In the genomic region with DNA sequence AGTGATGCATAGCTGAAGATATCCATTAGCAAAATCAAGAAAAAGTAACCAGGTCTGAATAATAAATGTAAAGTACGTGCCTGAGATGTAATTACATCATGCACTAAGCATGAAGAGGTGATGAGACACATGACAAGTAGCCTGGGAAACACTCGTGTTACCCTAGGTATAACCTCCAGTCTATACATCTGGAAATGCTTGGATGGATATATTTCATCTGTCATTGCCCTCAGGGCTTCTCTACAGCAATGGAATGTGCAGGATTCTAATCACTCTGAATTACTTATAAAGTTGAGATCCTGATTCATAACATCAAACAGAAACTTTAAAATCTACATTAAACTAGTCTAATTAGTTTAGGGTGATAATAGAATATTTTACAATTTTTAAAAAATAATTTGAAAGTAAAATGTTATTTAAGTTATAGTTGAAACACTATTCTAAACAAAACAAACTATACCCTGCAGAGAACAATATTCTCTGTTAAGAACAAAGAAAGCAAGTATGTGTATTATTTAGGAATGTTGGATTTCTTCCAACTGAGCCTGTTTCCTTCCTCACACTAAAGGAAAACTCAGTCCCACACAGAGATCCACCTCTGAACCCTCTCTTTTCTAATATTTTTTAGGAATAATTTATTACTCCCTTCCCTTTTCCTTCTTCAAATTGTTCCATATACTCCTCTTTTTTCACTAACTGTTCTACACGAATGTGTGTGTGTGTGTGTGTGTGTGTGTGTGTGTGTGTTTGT, we compare ENCODE assay signal across 21 mouse cellular contexts.
"Had no signal": no experiment of that assay in that cellular context is flagged by ENCODE, and none has a peak within 500 bp of the region (broad histone marks: within the 10 kb centered on the region; RNA-seq: fewer than 3 reads in every experiment).

No protein-coding gene starts in this region.

- ATAC-seq: liver, embryonic 12.5 days; midbrain, embryonic 13.5 days; midbrain, embryonic 16.5 days had no signal

- DNase-seq: kidney, adult 8-10 months; kidney, postnatal 14 days; kidney, postnatal 4 days; left cerebral cortex, postnatal 4 days; lung, adult 18-20 months; lung, postnatal 14 days; retina, postnatal 1 day; right cerebral cortex, postnatal 25 days; spleen, adult 18-20 months; thymus, postnatal 25 days had no signal

- H3K36me3 ChIP-seq: kidney, embryonic 15.5 days; limb, embryonic 15.5 days; liver, embryonic 12.5 days; liver, embryonic 15.5 days; midbrain, embryonic 10.5 days; midbrain, embryonic 13.5 days; neural tube, embryonic 13.5 days; stomach, embryonic 15.5 days had no signal

- H3K9ac ChIP-seq: kidney, embryonic 15.5 days; limb, embryonic 15.5 days; liver, embryonic 12.5 days; liver, embryonic 15.5 days; midbrain, embryonic 13.5 days; neural tube, embryonic 13.5 days; stomach, embryonic 15.5 days had no signal

- H3K4me1 ChIP-seq: kidney, embryonic 15.5 days; limb, embryonic 15.5 days; liver, embryonic 12.5 days; liver, embryonic 15.5 days; midbrain, embryonic 10.5 days; midbrain, embryonic 13.5 days; neural tube, embryonic 13.5 days; stomach, embryonic 15.5 days had no signal

- H3K27ac ChIP-seq: kidney, embryonic 15.5 days; limb, embryonic 15.5 days; liver, embryonic 12.5 days; liver, embryonic 15.5 days; macrophage; midbrain, embryonic 10.5 days; midbrain, embryonic 13.5 days; neural tube, embryonic 13.5 days; stomach, embryonic 15.5 days had no signal

- H3K4me3 ChIP-seq: kidney, embryonic 15.5 days; limb, embryonic 15.5 days; liver, embryonic 12.5 days; liver, embryonic 15.5 days; midbrain, embryonic 10.5 days; midbrain, embryonic 13.5 days; myocyte; neural tube, embryonic 13.5 days; stomach, embryonic 15.5 days had no signal

- H3K9me3 ChIP-seq: kidney, embryonic 15.5 days; limb, embryonic 15.5 days; liver, embryonic 12.5 days; liver, embryonic 15.5 days; midbrain, embryonic 10.5 days; midbrain, embryonic 13.5 days; neural tube, embryonic 13.5 days; stomach, embryonic 15.5 days had no signal

- H3K4me2 ChIP-seq: kidney, embryonic 15.5 days; limb, embryonic 15.5 days; liver, embryonic 12.5 days; liver, embryonic 15.5 days; midbrain, embryonic 13.5 days; neural tube, embryonic 13.5 days; stomach, embryonic 15.5 days had no signal

- H3K27me3 ChIP-seq: kidney, embryonic 15.5 days; limb, embryonic 15.5 days; liver, embryonic 12.5 days; liver, embryonic 15.5 days; midbrain, embryonic 13.5 days; neural tube, embryonic 13.5 days; stomach, embryonic 15.5 days had no signal
